Mouse (Mus musculus): ENCODE data around the gene Hist1h3i.

Gene Hist1h3i

GRCm38 (mm10) chr13:21782361-21783254, 562 bp downstream of the Hist1h3i start:
- DNase-seq (ENCODE audit: low read depth, low spot score) = peak; percentile 86

GRCm38 (mm10) chr13:21781639-21782038, 1.5 kb downstream of the Hist1h3i start:
- no peak for DNase-seq (ENCODE audit: low read depth, low spot score)

GRCm38 (mm10) chr13:21781021-21781555, 2.1 kb downstream of the Hist1h3i start:
- DNase-seq (ENCODE audit: low read depth, low spot score) = peak; percentile 44

- peak; percentile 91 for DNase-seq (ENCODE audit: low read depth, low spot score)
Observed at GRCm38 (mm10) chr13:21779767-21780731, 3.1 kb downstream of the Hist1h3i start, which contains the start of gene Hist1h1b. Gene Hist1h1b (minus strand): TSS chr13:21780625.

GRCm38 (mm10) chr13:21778814-21779766, 4.1 kb downstream of the Hist1h3i start:
- DNase-seq (ENCODE audit: low read depth, low spot score) = peak; percentile 94

GRCm38 (mm10) chr13:21755707-21756106, 27.5 kb downstream of the Hist1h3i start:
- DNase-seq (ENCODE audit: low read depth, low spot score) = no peak

- DNase-seq (ENCODE audit: low read depth, low spot score) = peak; percentile 76
Observed at GRCm38 (mm10) chr13:21754294-21755001, 28.7 kb downstream of the Hist1h3i start.

- peak; percentile 99 for DNase-seq (ENCODE audit: low read depth, low spot score)
Observed at GRCm38 (mm10) chr13:21753524-21754285, 29.5 kb downstream of the Hist1h3i start, which contains the start of the genes Hist1h2ak and Hist1h2bn. Gene Hist1h2ak (minus strand): TSS chr13:21753827. Gene Hist1h2bn (plus strand): TSS chr13:21754123.

GRCm38 (mm10) chr13:21753051-21753523, 30.1 kb downstream of the Hist1h3i start:
- peak; percentile 60 for DNase-seq (ENCODE audit: low read depth, low spot score)

GRCm38 (mm10) chr13:21752356-21752755, 30.8 kb downstream of the Hist1h3i start:
- DNase-seq (ENCODE audit: low read depth, low spot score) = peak; percentile 60

GRCm38 (mm10) chr13:21751827-21752226, 31.3 kb downstream of the Hist1h3i start:
- DNase-seq (ENCODE audit: low read depth, low spot score) = peak; percentile 33

GRCm38 (mm10) chr13:21751417-21751816, 31.8 kb downstream of the Hist1h3i start:
- DNase-seq (ENCODE audit: low read depth, low spot score) = no peak

GRCm38 (mm10) chr13:21750159-21751017, 32.8 kb downstream of the Hist1h3i start, which contains the start of gene Hist1h4k:
Gene Hist1h4k (minus strand): TSS chr13:21750505.
- DNase-seq (ENCODE audit: low read depth, low spot score) = peak; percentile 96

- DNase-seq (ENCODE audit: low read depth, low spot score) = peak; percentile 71
Observed at GRCm38 (mm10) chr13:21749387-21750158, 33.6 kb downstream of the Hist1h3i start.

GRCm38 (mm10) chr13:21745006-21745405, 38.2 kb downstream of the Hist1h3i start:
- DNase-seq (ENCODE audit: low read depth, low spot score) = no peak

GRCm38 (mm10) chr13:21734906-21735767, 48.0 kb downstream of the Hist1h3i start, which contains the start of gene Hist1h4j:
Gene Hist1h4j (plus strand): TSS chr13:21735064.
- peak; percentile 92 for DNase-seq (ENCODE audit: low read depth, low spot score)
